ENCODE assay signal across 20 mouse cellular contexts in genomic region chr5:25645661-25646364, GRCm38 (mm10). TPM values are rescaled to one million over a fixed set of nuclear protein-coding genes. Genes with fewer than 3 reads are reported as not detected.
DNase-seq lines count a peak whose midpoint lies in the region; ATAC-seq and TF ChIP-seq lines count a peak whose summit lies in the region.
"Had no signal": no experiment of that assay in that cellular context is flagged by ENCODE, and none has a peak within 500 bp of the region (broad histone marks: within the 10 kb centered on the region; RNA-seq: fewer than 3 reads in every experiment).

No protein-coding gene starts in this region.

- no peak overlapping the region for H3K27ac ChIP-seq in hindbrain, postnatal 0 days
- H3K27ac ChIP-seq in hindbrain, embryonic 14.5 days, result no peak overlapping the region
- H3K27ac ChIP-seq: embryonic facial prominence, embryonic 13.5 days; gastrocnemius, adult 2 months; heart, embryonic 10.5 days; kidney, embryonic 15.5 days; macrophage; midbrain, embryonic 10.5 days had no signal

- peak; percentile 53; the same call in 1 of the 2 replicates for ATAC-seq in hindbrain, postnatal 0 days
- no peak for ATAC-seq in hindbrain, embryonic 14.5 days (ENCODE audit: low FRiP score)
- ATAC-seq: CD4-positive, CD25-positive, alpha-beta regulatory T cell, adult 4 months; Patski had no signal

- no peak overlapping the region for H3K4me2 ChIP-seq in hindbrain, postnatal 0 days (ENCODE audit: low read depth, low read length)
- H3K4me2 ChIP-seq in hindbrain, embryonic 14.5 days (replicated peaks), result no peak overlapping the region
- H3K4me2 ChIP-seq: embryonic facial prominence, embryonic 13.5 days; kidney, embryonic 15.5 days had no signal

- no peaks in the 10 kb centered on the region for H3K36me3 ChIP-seq in hindbrain, postnatal 0 days (ENCODE audit: insufficient read depth, low read length)
- no peaks in the 10 kb centered on the region for H3K36me3 ChIP-seq in hindbrain, embryonic 14.5 days (replicated peaks; ENCODE audit: control insufficient read depth, insufficient read depth)
- H3K36me3 ChIP-seq: embryonic facial prominence, embryonic 13.5 days; heart, embryonic 10.5 days; kidney, embryonic 15.5 days; midbrain, embryonic 10.5 days had no signal

- no peaks in the 10 kb centered on the region for H3K9me3 ChIP-seq in hindbrain, postnatal 0 days (ENCODE audit: low read length)
- no peaks in the 10 kb centered on the region for H3K9me3 ChIP-seq in hindbrain, embryonic 14.5 days (ENCODE audit: control insufficient read depth, low read length)
- H3K9me3 ChIP-seq: embryonic facial prominence, embryonic 13.5 days; heart, embryonic 10.5 days; kidney, embryonic 15.5 days; midbrain, embryonic 10.5 days had no signal

- DNase-seq in cerebellum, adult 18-20 months, result peak; percentile 12 to 16
- no peak for DNase-seq in cerebellum, adult 8-10 months
- DNase-seq in hindbrain, postnatal 0 days (ENCODE audit: low spot score), result peak; percentile 57
- DNase-seq in hindbrain, embryonic 14.5 days (ENCODE audit: low spot score), result no peak
- DNase-seq in Muller cell, postnatal 12 days (ENCODE audit: inconsistent ontology term), result peak; percentile 44
- DNase-seq in cerebellum, postnatal 14 days, result peak; percentile 90 to 91
- DNase-seq in right cerebral cortex, adult 18-20 months, result no peak
- DNase-seq in ovary, adult 18-20 months (ENCODE audit: low spot score), result no peak
- DNase-seq: gastrocnemius, adult 2 months; kidney, adult 11 months; right cerebral cortex, postnatal 25 days; spleen, adult 18-20 months had no signal

- TF ChIP-seq CTCF in hindbrain, postnatal 0 days (IDR thresholded peaks at IDR 0.05; ENCODE audit: low read depth), result no peak

- H3K4me3 ChIP-seq in hindbrain, postnatal 0 days (ENCODE audit: low read length), result no peak overlapping the region
- no peak overlapping the region for H3K4me3 ChIP-seq in hindbrain, embryonic 14.5 days (replicated peaks; ENCODE audit: low read length)
- H3K4me3 ChIP-seq: embryonic facial prominence, embryonic 13.5 days; erythroblast, embryonic 14.5 days; gastrocnemius, adult 2 months; heart, embryonic 10.5 days; kidney, embryonic 15.5 days; midbrain, embryonic 10.5 days had no signal

- H3K4me1 ChIP-seq in hindbrain, postnatal 0 days (ENCODE audit: insufficient read depth, low read length), result no peaks in the 10 kb centered on the region
- no peaks in the 10 kb centered on the region for H3K4me1 ChIP-seq in hindbrain, embryonic 14.5 days (replicated peaks; ENCODE audit: control insufficient read depth, insufficient read depth, low read length)
- H3K4me1 ChIP-seq: heart, embryonic 10.5 days; kidney, embryonic 15.5 days; midbrain, embryonic 10.5 days had no signal

- no peaks in the 10 kb centered on the region for H3K27me3 ChIP-seq in hindbrain, postnatal 0 days (ENCODE audit: insufficient read depth, low read length)
- no peaks in the 10 kb centered on the region for H3K27me3 ChIP-seq in hindbrain, embryonic 14.5 days (ENCODE audit: control insufficient read depth, insufficient read depth, low read length)
- H3K27me3 ChIP-seq: embryonic facial prominence, embryonic 13.5 days; kidney, embryonic 15.5 days; Patski had no signal

- 59% methylated on average over 8 of the region's 8 CpGs for WGBS in hindbrain, postnatal 0 days
- WGBS in hindbrain, embryonic 14.5 days, result 79% methylated on average over 8 of the region's 8 CpGs

- H3K9ac ChIP-seq in hindbrain, postnatal 0 days (replicated peaks; ENCODE audit: low read length), result no peak overlapping the region
- no peak overlapping the region for H3K9ac ChIP-seq in hindbrain, embryonic 14.5 days
- H3K9ac ChIP-seq: embryonic facial prominence, embryonic 13.5 days; kidney, embryonic 15.5 days had no signal

RNA-seq across cellular contexts. Expression of gene Xrcc2, which starts 59.8 kb away (rescaled TPM):
- 13.4 and 23.2 TPM in 2 replicates for total RNA-seq in hindbrain, postnatal 0 days (2014; rRNA removed)
- 5.5 and 5.7 TPM in 2 replicates for polyA plus RNA-seq in hindbrain, postnatal 0 days (2015; fragmentation: Nextera tagmentation; extraction: Ambion mirVana)
- polyA plus RNA-seq in hindbrain, embryonic 14.5 days (2014; fragmentation: Nextera tagmentation; extraction: Ambion mirVana), result 3.7 and 5.2 TPM in 2 replicates

Comparison
In these comparisons a context has a peak if more than half of its experiments do, and no peak if none do; other contexts are left out.
1. DNase-seq: peak in cerebellum, adult 18-20 months (2 of 2), hindbrain, postnatal 0 days (single experiment), Muller cell, postnatal 12 days (single experiment) and cerebellum, postnatal 14 days (2 of 2); none in cerebellum, adult 8-10 months (single experiment), hindbrain, embryonic 14.5 days (single experiment), right cerebral cortex, adult 18-20 months (single experiment) and ovary, adult 18-20 months (single experiment).